Mouse (Mus musculus): ENCODE measurements around the gene Idua.

Idua gene

DNA sequence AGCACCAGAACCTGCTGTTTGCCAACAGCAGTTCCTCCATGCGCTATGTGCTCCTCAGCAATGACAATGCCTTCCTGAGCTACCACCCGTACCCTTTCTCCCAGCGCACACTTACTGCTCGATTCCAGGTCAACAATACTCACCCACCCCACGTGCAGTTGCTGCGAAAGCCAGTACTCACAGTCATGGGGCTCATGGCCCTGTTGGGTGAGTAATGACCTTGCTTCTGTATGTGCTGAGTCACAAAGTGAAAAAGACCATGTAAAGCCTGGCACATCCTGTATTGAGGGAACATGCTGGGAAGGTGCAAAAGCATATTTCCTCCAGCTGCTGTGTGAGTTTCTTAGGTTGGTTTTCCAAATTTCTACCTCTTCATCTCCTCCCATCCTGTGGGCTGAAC lies 20.7 kb downstream of the Idua start:
- DNase-seq (ENCODE audit: low spot score in 2 of 2), result no peak

DNA sequence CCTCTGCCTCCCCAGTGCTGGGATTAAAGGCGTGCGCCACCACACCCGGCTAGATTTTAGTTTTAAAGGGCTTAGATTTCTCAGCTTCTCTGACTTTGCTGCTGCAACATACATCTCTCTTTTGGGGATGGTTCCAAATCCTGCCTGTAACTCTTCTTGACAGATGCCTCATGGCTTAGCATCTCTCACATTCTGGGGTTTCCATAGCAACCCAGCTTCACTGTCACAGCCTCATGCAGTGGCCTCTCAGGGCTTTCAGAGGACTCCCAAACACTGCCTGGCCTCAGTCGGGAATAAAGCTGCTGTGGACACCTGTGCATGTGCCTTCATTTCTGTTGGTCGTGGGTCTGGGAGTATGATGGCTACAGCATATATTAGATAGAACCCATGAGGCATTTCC lies 29.0 kb downstream of the Idua start:
- DNase-seq (ENCODE audit: low spot score in 2 of 2), result no peak

DNA sequence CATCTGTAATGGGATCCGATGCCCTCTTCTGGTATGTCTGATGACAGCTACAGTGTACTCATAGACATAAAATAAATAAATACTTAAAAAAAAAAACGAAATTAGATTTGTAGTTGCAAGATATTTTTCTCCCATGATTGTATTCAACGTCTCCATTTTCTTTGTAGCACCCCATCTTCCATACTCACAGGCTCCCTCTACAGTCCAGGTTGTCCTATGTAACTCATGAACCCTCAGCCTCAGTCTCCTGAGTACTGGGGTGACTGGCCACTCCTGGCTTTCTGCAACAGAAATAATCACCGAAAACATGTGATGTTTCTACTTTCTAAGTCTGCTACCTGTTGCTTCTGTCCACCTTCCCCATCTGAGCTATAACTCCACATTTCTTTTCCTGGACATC lies 31.0 kb downstream of the Idua start:
- no peak for DNase-seq (ENCODE audit: low spot score in 2 of 2)

DNA sequence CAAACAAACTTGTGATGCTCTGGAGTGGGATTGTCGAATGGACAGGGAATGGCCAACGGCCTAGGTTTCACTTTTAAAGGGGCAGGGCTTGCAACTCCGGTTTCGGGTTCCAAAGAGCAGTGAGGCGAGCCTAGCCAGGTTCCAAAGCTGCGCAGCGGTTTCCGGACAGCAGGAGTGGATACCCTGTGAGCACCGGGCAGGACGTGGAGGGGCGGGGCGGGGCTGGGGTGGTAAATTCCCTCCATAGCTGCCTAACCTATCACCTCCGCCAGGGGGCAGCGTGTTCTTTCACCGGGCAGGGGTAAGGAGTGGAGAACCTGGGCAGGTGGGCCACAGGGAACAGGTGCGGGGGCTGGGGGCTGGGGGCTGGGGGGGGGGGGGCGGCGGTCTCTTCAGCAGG lies 32.1 kb downstream of the Idua start, which contains the start of gene Fgfrl1:
Gene Fgfrl1, plus strand, starts transcription at position 112 of the 400 bp plus-strand sequence.
- peak; percentile 33 to 53 for DNase-seq (ENCODE audit: low spot score in 2 of 2)

DNA sequence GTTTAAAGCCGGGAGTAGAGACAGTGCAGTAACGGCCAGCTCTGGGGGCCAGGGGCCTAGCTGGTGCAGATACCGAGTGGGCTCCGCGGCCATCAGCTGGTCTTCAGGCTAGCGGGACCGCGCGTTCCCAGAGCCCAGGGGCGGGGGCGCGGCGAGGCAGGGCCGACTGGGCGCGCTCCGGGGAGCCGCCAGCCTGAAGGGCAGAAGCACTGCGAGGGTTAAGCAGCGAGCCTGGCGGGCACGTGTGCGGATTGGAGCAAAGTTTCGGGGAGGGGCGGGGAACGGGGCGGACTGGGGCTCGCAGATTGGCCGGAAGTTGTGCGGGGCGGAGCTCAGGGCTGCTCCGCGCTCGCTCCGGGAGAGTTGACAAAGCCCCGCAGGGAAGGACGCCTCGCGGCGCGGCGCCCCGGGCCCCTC lies 33.7 kb downstream of the Idua start:
- peak; percentile 80 to 82 for DNase-seq (ENCODE audit: low spot score in 2 of 2)

DNA sequence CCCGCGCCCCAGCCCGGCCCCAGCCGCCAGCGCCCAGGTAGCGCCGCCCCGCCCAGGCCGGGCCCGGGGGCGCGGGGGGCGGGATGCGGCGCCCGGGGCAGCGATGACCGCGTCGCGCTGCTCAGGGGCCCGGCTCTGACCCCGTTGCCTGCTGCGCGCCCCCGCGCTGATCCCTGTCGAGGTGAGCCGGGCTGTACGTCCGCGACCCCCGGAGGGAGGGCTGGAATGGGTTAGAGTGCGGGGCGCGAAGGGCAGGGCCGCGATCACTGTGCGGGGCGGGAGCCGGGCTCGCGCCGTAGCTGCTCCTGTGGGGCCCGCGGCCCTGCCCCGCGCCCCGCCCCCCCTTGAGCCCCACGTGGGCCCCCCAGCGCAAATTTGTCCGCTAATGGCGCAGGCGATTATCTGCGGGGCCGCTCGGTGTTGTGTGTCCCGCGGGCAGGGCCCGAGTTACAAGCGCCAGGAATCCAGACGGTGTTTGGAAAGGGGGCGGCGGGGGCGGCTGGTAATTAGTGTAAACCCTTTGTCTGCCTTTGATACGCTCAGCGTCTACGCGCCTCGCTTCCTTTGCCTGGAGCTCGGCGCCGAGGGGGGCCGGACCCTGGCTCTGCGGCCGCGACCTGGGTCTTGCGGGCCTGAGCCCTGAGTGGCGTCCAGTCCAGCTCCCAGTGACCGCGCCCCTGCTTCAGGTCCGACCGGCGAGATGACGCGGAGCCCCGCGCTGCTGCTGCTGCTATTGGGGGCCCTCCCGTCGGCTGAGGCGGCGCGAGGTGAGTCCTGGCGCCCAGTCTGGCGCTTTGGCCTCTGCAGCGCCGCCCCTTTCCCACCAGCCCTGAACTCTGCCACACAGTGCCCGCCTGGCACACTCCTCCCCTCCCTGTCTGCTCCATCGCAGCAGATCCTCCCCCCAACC lies 34.5 kb downstream of the Idua start:
- DNase-seq (ENCODE audit: low spot score in 2 of 2), result no peak

DNA sequence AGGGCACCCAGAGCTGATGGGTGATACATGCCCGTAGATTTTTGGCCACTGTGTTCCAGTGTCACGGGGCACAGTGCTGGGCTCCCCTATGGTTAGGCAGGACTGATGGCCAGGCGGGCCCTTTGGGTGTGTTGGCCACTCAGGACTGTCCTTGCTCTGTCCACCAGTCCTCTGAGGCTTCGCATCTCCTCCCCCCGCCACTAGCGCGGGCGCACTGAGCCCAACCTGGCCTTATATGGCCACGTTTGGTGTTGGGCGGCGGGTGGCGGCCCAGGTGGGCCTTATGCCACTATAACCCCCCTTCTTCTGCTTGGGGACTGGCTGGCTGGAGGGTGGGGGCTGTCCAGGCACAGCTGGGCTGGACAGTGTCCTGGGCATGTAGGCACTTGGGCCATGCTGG lies 35.7 kb downstream of the Idua start:
- DNase-seq (ENCODE audit: low spot score in 2 of 2), result no peak

DNA sequence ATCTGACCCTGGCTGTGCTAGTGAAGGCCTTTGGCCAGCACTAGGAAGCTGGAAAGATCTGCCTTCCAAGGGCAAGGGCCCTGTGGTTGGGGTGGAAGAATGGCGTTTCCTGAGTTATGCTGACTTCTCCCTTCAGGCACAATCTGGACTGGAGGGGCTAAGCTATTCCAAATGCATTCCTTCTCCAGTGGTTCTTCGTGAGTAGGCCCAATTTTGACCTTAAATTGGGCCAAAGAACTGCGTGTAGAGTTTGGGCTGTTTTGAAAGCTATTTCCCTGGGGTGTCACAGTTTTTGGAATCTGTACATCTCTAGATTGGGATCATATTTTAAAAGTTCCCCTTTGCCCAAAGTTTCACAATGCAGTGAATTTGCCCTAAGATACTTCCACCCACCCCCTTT lies 36.4 kb downstream of the Idua start:
- no peak for DNase-seq (ENCODE audit: low spot score in 2 of 2)

DNA sequence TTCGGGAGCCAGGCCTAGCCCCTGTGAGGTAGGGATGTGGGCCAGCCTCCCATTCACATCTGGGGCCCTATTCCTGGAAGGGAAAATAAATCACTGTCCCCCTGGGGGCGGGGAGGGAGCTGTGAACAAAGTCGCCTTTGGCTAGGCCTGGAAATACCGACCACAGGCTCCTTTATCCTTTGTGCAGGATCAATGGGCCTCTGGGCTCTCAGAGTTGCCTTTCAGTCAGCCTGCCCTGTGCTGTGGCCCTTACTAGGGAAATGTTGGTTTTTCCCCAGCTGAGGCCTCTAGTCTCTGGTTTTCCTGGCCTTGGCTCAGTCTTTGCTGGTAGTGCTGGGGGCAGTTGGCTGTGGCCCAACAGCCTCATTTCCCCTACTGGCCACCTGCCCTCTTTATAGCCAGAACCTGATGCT lies 37.2 kb downstream of the Idua start:
- DNase-seq (ENCODE audit: low spot score in 2 of 2), result no peak

DNA sequence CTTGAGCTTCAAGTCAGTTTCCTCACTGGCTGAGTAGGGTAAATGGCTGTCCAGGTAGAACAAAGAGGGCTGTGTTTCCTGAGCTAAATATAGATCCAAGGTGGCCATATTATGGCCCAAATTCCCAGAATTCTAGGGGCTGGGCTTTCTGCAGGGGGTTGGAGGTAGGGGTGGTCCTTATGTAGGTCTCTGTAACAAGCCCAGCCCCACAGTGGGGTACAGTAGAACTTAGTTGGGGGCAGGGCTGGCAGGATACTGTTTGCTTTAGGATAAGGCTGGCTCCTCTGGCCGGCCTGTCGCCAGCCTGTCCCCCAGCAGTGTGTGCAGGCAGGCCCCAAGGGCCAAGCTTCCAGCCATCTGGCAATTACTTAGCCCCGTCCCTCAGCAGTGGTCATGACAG lies 40.2 kb downstream of the Idua start:
- no peak for DNase-seq (ENCODE audit: low spot score in 2 of 2)

DNA sequence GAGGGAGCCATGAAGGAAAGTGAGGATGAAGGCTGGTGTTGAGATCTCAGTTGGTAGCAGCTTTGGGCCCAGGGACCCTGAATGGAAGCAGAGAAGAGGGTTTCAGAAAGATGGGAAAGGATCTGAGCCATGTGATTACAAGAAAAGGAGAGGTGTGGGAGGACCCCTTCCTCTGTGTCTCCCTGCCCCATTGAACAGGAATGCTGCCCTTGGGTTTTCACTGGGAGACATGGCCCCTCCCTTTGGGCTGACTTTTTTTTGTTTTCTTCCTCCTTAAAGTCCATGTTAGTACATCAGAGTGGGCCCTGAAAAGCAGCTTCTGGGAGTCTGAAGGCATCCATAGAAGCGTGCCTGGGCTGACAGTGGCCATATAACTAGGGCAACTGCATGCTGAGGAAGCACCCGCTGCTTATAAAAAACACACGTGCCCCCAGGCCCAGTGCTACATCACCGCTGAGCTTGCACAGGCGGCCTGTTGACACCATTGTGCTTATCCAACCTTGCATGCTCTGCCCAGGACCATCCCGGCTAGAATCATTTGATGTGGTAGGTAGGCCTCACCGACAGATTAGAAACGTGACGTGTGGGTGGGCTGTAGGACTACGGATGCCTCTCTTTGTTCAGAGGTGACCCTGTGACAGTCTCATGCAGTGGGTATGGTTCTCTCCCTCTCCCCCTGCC lies 41.4 kb downstream of the Idua start:
- no peak for DNase-seq (ENCODE audit: low spot score in 2 of 2)

DNA sequence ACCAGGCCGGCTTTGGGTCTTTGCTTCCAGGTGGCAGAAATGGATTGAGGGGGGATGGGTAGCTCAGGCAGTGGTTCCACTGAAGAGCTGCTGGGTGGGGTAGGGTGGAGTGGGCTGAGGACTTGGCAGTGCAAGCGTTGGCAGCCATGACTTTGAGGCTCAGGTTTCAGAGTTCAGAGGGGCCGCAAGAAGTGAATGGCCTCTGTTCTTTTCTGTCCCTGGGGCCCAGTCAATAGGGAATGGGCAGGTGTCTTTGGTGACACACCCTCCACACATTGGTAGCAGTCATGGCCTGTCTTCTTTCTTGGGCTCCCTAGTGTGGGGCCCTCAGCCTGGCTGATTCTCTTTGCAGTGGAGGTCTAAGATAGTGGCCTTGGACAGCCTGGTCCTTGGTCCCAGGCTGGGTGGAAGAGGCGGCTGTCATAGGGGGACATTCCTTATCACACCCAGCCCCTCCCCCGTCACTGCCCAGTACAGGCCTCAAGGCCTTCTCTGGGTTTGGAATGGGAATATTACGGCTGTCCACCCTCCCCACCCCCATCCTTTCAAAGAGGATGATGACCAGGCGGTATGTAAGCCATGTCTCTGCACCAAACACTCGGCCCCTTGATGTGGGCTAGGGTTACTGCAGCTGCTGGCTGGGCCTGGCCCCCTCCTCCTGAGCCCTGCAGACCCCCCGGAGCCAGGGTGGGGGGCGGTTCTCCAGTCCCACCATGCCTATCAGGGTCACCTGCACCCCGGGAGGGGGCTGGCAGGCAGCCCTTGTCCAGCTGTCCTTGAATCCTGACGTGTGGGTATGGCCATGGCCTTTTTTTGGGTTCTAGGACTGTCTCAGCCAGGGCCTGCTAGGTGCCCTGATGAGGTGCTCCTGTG lies 43.9 kb downstream of the Idua start:
- no peak for DNase-seq (ENCODE audit: low spot score in 2 of 2)

DNA sequence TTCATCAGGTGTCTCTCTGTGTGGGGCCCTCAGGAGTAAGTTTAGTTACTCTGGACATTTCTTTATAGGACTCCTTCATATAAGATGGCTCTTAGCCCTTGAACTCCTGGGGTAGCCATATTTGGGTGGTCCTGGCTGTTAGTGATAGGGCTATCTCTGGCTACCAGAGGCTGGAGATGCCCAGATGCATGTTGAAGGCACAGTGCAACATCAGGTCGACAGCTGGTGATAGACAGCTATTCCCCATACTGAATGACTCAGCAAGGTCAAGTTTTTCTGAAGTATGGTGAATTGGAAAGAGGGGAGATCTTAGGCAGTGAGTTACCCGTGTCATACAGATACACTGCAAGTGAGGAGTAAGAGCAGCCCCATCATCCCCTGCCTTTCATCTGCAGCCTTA lies 47.6 kb downstream of the Idua start:
- DNase-seq (ENCODE audit: low spot score in 2 of 2), result no peak

DNA sequence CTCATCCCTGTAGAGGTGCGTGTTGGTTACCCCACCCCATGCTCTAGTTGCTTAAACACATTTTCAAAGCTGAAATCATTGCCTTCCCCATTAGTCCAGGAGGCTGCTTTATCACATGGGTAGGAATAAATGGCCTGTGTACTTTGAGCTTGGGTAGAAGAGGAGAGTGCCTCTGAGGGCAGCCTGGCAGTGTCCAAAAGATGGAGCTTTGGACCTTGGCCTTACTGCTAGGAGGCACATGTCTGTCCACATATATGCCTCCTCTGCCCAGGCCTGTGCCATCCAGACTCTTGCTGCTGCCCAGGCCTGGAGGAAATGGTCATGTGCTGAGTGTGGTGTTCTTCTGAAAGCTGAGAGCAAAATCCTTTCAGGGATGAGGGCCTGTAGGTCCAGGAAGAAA lies 48.3 kb downstream of the Idua start:
- no peak for DNase-seq (ENCODE audit: low spot score in 2 of 2)

DNA sequence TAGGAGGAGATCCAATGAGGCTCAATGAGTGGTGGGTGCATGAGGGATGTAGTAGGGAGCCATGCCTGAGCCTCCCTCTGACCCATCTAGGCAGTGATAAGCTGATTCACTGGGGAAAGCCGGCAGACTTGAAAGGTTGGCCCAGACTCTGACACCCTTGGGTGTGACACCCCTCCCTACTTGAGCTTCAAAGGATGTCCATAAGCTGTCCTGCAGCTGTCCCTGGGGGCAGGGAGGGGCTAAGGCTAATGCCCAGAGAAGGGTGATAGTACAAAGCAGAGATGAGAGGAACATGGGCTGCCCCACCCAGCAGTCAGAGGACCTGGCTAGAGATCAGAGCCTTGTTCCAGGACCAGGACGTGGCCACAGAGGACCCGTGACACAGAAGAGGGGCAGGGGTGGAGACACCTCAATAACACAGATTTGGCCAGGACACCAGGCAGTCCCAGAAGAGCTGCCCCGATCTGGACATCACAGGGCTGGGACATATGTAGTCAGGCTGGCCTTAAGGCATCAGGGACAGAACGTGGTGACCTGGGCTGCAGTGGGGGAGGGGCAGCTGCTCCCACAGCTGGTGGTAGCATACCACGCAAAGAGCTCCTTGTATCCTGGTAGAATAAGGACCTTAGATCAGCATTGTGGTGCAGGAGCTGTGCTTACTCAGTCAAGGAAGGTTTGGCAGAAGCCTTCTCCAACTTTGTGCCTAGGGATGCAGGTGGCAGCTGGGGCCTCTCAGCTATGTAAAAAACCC lies 49.0 kb downstream of the Idua start:
- no peak for DNase-seq (ENCODE audit: low spot score in 2 of 2)

DNA sequence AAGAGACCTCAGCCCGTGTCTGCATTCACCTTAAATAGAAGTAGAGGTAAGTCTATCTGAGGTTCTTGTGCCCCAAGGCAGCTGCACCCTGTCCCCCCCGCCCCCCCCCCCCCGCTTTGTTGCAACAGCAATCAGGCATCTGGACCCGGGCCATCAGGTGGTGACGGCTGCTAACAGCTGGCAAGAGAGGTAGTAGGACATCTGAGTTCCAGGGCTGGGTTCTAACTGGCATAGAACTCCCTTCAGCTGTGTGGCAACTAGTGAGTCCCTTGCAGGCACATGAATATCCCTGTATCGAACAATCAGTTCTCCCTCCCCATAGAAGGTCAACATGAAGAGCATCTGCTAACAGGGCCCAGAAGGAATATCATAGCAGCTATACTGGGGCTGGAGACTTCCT lies 51.8 kb downstream of the Idua start:
- no peak for DNase-seq (ENCODE audit: low spot score in 2 of 2)

DNA sequence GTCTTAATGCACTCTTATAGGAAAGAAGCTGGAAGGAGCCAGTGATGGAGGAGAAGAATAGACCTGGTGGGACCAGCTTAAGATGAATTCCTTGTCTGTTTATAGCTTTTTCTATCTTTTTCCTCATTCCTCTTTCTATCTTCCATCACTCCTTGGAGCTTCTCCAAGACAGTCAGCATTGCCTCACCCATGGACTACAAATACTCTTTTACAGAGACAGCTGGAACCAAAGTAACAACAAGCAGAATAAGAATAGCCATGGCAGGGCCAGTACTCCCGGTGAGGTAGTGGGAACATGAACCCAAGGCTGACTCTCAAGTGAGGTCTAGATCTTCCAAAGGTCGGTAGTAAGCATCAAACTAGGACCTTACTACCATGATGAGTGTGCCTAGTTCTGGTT lies 53.0 kb downstream of the Idua start:
- DNase-seq (ENCODE audit: low spot score in 2 of 2), result no peak

DNA sequence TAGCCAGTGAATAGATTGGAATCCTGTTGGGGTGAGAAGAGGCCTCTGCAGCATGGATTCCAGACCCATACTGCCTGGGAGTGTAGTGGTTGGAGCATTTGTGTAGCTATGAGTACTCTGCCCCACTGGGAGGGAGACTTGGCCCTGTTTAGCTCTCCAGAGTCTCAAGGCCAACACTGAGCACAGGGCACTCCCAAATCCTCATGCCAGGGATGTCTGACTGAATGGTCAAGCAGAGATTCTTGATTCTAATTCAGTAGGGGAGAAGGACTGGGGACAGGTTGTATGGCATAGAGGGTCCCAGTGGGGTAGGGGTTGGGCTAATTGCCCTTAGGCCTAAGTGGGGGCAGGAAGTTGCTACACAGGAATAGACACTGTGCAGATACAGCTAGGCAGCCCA lies 53.6 kb downstream of the Idua start:
- DNase-seq (ENCODE audit: low spot score in 2 of 2), result no peak

DNA sequence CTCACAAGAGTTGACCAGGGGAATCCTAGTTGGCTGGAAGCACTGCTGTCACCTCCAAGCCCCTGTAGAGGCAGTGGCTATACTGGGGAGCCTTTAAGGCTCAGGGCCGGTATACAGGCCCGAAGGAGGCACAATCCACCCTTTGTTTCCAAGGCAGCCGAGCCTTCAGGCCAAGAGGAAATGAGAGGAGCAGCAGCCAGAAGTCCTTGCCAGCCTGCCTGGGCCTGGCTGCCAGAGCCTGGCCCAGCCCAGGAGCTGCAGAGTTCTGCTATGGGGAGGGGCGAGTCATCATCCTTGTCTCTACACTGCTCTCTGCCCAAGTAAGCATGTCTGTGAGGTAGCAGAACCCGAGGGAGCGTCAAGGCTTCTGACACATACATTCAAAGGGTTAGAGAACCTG lies 54.0 kb downstream of the Idua start:
- no peak for DNase-seq (ENCODE audit: low spot score in 2 of 2)

DNA sequence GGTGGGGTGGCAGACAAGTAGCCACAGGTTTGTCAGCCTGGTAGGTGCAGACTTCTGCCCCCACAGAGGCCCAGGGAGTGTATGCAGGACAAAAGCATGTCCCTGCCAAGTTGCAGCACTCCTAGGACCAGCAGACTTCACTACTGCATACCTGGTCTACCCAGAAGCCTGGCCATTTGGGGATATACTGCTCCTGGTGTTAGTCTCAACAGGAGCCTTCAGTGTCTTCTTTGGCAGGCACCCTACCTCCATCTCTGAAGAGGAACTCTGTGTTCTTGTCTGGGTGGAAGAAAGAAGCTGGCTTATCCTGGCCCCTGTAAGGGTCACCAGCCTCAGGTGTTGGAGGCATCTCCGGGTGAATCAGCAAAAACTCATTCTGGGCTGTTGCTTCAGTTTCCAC lies 55.8 kb downstream of the Idua start:
- no peak for DNase-seq (ENCODE audit: low spot score in 2 of 2)

DNA sequence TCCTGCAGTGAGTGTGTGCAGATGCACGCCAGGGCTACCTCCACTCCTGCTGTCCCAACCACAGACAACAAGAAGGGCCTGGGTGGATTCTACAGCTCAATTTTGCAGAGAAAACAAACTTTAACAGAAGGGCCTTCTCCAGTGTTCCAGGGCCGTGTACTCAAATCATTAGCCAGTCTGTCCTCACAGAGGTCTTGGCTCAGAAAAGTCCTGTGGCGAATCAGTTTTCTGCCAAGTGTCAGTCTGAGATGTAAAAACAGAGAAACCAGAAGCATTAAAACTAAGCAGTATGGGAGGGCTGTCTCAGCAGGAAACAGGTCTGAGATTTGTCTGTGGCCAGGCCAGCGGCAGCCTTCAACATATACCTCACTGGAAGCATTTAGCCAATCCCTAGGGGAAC lies 57.9 kb downstream of the Idua start:
- no peak for DNase-seq (ENCODE audit: low spot score in 2 of 2)

DNA sequence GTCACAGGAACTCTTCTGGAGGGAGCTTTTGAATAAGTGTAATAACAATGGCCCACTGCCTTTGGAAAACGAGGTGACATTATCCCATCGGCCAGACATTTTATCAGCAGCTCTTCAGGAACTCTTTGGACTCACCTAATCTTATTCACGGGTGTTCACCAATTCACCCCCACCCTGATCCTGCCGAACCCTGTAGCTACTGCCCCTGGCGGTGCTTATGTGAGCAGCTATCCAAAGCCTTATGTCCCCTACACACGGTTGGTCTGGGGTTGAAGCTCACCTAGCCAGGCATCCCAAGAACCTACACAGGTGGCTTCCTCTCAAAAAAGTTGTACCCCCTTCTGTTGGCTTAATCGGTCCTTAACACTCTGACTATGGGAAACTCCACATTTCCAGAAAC lies 59.6 kb downstream of the Idua start:
- no peak for DNase-seq (ENCODE audit: low spot score in 2 of 2)
